Mouse (Mus musculus): Measurements from ENCODE around the gene Rgs3. TPM values are rescaled to one million over a fixed set of nuclear protein-coding genes. Genes with fewer than 3 reads are reported as not detected.

The Rgs3 gene
- total RNA-seq, 4 experiments from 2014 or later: 30.4 to 34.1 (median 32.8) TPM

DNA sequence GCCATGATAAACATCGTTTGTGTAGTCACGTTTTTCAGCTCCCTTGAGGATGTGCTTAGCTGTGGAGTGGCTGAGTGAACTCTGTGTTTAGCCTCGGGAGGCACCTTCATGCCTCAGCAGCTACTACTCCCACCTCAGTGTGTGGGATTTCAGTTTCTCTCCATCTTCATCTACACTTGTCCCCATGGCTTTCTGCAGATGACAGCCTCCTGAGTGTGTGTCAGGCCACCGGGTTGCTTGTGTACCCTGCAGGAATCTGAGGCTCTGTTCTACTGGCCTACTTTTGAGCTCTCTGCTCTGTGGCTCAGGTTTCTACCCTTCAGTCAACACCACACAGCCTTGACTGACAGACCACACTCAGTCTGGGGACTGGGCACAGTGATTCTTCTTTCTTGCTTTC is 151.9 kb downstream of the Rgs3 start:
- no peak for DNase-seq (ENCODE audit: low spot score in 2 of 2)

DNA sequence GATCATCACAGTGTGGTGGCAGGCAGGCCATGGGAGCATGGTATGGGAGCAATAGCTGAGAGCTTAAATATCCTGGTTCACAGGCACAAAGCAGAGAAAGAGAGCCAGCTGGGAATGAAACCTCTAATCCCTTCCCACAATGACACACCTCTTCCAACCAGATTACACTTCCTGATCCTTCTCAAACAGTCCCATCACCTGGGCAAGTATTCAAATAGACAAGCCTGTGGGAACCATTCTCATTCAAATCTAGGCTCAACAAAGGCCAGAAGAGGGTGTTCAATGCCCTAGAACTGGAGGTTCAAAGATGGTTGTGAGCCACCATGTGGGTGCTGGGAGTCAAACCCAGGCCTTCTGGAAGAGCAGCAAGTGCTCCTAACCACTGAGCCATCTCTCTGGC is 161.2 kb downstream of the Rgs3 start:
- DNase-seq (ENCODE audit: low spot score in 2 of 2): no peak

DNA sequence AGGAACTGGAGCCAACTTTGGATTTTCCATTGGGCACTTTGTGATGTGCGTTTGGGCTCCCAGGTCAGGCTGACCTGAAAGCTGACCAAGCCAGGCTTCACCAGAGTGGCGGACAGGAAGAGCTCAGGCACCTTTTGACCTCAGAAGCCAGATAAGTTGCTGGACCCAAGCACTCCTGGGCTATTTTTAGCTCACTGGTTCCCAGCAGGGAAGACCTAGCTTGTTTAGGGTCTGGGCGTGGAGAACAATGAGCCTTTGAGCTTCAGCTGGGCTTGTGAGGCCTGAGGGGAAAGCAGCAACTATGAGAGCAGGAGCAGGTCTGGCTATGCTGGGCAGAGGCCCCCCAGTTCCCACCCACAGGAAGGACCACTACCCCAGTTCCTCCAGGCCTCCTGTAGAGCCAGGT is 162.4 kb downstream of the Rgs3 start:
- DNase-seq (ENCODE audit: low spot score in 2 of 2): no peak

DNA sequence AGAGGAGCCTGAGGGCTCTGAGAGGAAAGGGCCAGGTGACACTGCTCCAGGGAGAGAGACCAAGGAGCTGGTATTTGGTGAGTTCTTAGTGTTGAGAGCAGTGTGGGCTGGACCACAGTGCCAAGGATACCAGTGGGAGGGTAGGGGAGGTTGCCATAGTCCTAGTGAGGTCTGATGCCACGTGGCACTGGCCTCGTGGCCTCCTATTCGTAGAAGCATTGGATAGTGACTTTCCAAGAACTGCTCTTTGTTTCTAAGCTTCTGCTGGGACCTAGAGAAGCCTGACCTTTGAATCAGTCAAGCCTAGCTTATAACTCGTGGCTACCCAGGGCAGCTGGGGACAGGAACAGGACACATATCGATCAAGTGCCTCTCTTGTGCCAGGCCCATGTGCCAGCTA is 164.1 kb downstream of the Rgs3 start:
- no peak for DNase-seq (ENCODE audit: low spot score in 2 of 2)

DNA sequence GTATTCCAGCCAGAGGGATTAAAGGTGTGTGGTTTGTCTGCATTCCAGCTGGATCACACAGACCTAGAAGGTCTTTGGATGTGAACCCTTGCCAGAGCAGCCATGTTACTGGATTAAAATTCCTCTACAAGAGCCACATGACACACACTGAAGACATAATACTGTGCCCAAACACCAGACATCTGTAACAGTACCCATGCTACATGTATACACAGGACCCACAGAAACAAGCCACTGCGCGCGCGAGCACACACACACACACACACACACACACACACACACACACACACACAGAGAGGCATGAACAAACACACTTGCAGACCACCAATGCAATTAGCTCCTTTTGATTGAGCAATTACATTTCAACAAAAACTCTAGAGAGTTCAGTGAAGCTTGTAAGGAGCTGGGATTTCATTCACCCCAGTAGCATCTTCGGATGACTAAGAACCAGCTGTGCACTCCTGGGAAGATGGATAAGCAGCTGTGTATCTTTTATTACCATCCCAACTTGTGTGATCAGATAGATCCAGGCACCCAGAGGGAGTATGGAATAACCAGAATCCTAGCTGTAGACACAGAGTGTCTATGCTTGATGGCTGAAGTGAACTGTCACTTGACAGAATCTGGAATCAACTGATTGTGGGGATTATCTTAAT is 166.8 kb downstream of the Rgs3 start:
- no peak for DNase-seq (ENCODE audit: low spot score in 2 of 2)

DNA sequence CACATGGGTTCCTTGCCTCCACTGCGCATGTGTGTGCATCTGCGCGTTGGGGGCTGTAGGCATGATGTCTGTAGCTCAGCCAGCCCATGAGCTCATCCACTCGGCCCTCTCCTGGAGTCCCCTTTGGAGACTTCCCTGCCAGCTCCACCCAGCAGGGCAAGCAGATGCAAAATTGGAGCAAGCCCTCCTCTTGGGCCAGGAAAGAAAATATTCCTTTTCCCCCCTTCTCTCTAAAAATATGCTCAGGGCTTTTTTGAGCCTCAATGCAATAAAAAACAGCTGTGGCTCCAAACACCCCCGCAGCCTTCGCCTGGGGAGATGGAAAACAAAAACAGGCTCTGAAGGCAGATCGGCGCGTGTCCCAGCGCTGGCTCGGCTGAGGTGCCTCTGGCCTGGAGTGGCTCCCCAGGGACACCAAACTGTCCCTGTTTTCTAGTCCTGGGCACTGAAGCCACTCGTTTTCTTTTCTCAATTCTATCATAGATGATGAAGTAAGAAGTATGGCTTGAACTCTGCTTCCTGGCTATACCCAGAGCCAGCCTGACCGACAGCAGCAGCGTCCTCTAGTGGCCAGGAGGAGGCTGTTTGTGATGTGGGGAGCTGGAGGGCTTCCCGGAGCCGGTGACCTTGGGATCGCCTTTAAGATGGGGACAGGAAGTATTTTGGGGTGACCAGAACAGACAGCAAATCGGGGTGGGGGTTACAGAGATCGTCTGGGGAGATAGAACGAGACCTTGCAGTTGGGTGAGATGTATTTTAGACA is 168.1 kb downstream of the Rgs3 start:
- DNase-seq (ENCODE audit: low spot score in 2 of 2): peak in 1 of 2 experiments; percentile 58

DNA sequence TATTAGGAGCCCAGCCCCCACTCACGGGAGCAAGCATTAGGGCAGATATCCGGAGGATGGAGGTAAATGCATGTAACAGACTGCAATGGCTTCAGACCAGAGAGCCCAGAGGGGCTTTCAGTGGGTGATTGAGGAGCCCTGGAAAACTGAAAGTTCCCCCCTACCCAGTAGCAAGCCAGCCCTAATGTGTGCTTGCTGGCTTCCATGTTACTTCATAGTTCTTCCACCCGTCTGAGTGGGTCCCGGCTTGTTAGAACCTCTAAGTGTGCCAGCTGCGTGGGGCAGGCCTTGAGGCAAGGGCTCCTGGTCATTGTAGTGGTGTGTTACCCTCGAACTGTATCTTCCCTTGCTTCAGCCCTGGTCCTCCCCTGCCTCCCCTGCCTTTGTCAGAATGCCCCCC is 168.8 kb downstream of the Rgs3 start:
- DNase-seq (ENCODE audit: low spot score in 2 of 2): no peak

DNA sequence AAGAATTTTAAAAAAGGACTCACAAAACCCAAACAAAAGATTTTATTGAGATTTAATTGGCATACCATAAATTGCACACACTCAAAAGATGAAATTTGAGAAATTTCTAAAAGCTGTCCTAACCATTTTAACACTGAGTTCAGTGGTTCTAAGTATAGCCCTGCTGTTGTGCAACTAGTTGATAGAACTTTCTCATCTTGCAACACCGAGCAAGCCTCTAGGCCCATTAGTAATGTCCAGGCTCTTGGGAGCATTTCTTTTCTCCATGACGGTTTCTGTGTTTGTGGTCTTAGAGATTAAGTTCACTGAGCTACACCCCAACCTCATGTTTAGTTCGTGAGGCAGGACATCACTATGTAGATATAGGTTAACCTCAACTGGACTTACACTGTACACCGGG is 169.5 kb downstream of the Rgs3 start:
- no peak for DNase-seq (ENCODE audit: low spot score in 2 of 2)

DNA sequence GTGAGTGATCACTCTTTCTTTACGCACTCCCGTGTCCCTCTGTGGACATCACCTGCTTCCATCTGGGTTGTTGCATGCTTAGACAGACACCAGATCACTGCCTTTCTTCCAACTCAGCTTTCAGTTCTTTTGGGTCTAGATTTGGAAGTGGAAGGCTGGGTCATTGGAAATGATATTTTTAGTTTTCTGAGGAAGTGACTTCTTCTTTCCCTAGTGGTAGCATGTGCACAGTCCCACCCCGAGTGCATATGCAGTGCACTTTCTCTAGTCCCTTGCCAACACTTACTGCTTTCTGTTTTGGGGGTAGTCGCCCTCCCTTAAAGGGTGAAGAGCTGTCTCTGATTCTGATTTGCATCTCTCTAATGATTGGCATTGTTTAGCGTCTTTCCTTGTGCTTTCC is 170.3 kb downstream of the Rgs3 start:
- DNase-seq (ENCODE audit: low spot score in 2 of 2): no peak

DNA sequence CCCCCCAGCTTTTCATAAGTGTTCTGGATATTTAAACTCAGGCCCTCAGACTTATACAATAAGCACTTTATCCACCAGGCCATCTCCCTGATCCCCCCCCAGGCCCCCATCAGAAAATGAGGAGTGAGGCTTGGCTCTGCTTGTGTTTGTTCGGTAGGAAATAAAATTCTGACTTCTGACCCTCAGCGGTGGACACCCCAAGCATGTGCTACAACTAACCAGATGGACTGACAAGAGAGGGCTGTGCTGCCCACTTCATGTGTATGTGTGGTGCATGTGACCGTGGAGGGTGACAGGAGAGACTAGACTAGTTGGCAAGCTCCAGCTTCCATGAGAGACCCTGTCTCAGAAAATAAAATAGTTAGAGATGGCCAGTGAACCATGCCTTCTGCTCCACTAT is 171.2 kb downstream of the Rgs3 start:
- no peak for DNase-seq (ENCODE audit: low spot score in 2 of 2)

DNA sequence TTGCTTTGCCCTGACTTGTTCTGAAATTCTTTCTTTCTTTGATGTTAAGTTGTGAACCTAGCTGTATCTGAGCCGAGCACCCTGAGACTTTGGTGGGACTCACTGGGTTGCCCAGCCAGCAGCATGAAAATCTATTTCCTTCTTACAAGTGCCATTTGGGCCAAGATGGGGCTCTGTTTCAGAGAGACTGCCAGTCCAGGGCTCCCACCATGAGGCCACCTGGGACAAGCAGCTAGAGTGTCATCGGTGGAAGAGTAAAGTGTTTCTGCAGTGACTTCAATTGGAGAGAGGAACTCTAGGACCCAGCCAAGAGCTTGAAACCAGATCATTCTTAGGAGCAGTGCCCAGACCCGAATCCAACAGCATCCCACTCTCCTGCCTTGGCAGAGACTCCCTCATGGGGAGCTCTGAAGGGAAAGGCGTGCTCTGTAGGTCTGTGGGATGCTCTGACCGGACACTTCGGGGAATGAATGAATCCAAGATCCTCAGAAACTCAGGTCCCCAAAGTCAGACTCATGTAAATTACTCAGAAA is 171.9 kb downstream of the Rgs3 start:
- no peak for DNase-seq (ENCODE audit: low spot score in 2 of 2)

DNA sequence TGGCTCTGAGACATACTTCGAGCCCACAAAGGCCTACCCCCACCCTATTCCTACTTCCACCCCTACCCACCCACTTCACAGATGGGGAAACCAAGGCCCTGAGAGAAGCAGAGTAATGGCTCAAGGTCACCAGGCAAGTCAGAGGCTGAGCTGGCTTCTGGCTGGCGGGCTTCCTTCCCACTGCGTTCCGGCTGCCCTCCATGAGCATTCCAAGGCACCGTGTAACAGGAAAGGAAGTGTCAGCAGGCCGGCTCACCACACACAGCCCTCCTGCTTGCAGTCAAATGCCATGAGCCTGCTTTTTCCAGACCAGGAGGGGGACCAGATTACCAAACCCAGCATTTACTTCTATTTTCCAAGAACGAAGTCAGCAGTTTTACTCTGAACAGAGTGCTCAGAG is 172.4 kb downstream of the Rgs3 start:
- no peak for DNase-seq (ENCODE audit: low spot score in 2 of 2)

DNA sequence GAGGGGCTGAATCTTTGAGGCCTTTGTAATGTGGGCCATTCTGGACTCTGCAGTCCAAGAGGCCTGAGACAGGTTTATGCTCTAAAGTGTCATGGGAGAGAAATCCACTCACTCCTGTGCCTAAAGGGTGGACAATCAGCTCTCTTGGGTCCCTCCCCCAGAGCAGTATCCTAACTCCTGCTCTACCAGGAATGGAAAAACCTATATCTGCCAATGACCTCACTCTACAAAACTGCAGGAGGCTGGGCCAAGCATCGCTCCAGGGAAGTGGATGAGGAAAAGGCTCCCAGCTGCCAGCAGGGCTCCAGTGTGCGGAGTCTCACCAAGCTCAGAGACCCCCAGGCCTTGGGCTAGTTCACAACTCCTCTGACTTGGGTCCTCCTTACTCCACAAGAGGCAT is 173.2 kb downstream of the Rgs3 start:
- no peak for DNase-seq (ENCODE audit: low spot score in 2 of 2)

DNA sequence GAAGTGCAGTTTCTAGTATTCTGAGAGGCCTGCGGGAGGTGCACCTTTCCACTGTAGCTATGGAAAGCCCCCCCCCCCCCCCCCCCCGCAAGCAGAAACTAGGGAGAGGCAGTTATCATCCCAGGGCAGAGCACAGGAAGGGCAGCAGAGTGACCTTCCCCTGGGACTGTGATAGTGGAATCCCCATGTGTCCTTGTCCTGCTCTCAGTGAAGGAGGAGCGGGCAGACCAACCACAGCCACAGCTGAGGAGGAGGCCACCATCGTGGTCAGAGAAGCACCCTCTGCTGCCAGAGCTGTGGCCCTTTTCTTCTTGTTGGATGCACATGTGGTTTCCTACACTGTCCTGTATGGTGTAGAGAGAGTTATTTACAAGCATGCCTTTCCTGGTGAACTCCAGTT is 174.3 kb downstream of the Rgs3 start:
- DNase-seq (ENCODE audit: low spot score in 2 of 2): no peak

DNA sequence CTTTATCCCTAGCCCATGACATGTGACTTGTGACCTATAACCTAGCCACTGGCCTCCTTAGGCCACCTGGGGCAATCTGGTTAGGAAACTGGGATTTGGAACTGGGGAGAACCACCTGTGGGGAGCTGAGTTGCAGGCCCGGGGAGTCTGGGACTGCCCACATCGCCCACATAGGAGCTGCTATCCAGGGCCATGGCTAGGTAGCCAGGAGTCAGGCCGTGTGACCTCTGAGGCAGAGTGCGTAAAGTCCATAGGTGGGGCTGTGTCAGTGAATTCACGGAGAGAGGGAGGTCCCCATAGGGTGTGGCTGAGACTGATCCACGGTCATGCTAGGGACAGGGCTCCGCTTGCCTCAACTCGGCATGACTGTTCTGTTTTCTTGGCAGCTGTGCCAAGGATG is 175.6 kb downstream of the Rgs3 start:
- no peak for DNase-seq (ENCODE audit: low spot score in 2 of 2)

DNA sequence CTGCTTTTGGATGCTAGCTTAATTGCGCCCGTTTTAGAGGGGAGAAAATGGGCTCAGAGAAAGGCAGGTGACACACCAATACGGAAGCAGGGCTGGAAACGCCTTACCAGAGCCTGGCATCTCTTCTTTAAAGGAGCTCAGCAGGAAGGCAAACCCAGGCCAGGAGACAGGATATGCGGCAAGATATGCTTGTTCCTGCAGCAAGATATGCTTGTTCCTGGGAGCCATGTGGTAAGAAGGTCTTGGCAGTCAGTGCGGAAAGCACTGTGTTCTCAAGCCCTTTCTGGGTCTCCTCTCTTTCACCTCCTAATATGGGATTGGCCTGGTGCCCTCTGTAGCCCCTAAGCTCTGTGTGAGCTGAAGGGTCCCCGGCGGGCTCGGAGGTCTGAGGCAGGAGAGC is 176.2 kb downstream of the Rgs3 start:
- DNase-seq (ENCODE audit: low spot score in 2 of 2): no peak

DNA sequence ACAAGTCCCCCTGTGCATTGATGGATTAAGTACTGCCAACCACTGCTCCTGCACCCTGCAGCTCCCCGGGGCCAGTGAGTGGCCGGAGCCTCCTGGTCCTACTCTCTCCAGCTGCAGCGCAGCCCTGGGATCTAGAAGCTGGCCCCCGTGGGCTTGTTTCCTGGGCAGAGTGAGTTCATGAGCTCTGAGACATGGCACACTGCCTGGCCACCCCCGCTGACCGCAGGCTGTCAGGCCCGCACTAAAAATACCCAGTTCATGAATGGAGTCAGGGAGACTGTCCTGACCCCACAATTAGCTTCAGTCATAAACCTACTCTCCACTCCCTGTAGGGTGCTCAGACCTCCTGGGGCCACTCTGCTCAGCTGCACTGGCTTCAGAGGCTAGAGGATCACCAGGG is 176.8 kb downstream of the Rgs3 start:
- DNase-seq (ENCODE audit: low spot score in 2 of 2): no peak

DNA sequence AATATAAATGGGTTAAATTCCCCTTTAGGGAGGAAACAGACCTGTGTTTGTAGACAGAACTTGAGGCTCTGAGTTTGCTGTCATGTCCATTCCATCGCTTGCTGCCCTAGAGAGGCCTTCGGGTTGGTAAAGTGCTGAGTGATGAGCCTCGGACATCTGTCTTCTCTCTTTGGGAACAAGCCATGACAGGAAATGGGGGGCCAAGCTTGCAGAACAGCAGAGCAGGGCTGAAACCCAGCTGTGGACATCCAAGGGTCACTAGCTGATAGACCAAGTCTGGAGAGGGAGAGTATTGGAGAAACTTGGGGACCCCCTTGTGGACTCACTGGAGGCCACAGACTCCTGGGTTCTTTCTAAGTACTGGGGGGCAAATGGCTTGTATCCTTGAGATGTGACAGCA is 177.3 kb downstream of the Rgs3 start:
- no peak for DNase-seq (ENCODE audit: low spot score in 2 of 2)

DNA sequence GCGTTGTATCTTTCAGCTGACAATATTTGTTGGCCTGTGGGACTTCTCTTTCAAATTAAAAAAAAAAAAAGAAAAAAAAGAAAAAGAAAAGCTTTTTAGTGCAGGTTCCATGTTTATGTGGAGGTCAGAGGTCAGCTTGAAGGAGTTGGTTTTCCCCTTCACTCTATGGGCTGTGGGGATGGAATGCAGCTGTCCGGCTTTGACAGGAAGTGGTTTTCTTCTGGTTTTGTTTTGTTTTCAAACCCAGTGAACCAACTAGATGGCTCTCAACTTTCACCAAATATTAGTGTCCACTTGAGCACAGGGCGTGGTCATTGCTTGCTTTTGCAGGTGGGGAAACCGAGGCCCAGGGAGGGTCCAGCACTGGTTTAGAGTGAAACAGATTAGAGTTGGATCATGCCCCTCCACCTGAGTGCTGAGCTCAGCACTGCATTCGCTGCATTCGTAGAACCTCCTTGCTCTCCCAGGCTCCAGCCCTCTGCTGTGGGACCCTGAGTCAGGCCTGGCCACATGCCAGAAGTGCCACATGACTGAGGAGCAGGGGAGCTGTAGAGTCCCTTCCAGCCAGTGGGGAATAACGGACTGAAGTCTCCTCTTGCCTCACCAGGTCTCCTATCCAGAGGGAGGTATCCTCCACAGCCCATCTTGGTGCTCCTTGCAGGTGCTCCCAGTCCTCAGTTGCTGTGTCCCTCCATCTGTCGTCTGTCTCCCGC is 178.5 kb downstream of the Rgs3 start:
- no peak for DNase-seq (ENCODE audit: low spot score in 2 of 2)

DNA sequence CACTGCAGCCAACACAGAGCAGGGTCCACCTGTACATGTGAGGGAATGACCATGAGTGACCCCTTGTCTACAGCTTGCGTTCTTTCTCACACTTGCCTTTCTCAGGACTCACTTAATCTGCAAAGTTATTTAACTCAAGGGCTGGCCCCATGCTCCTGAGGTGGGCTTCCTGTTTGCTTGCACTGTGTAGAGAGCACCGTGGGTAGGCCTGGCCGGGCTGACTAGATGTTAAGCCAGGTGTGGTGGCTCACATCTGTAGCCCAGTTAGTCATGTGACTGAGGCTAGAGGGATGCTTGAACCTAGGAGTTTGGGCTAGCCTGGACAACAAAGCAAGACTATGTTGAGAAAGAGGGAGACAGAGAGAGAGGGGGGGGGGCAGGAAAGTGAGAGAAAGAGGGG is 179.3 kb downstream of the Rgs3 start:
- DNase-seq (ENCODE audit: low spot score in 2 of 2): no peak

DNA sequence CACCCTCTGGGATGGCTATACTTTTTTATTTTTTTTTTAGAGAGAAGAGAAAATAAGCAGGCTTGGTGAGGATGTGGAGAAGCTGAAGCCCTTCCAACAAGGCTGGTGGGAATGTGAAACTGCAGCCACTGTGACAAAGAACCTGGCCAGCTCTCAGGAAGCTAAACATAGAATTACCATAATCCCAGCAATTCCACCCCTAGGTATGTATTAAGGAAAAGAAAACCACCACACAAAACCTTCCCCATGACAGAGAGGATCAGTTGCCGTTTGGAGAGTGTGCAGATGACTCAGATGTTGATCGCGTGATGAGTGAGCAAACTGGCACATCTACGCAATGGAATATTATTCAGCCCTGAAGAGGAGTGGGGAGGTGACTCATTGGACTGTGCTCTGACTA is 179.9 kb downstream of the Rgs3 start:
- DNase-seq (ENCODE audit: low spot score in 2 of 2): no peak

DNA sequence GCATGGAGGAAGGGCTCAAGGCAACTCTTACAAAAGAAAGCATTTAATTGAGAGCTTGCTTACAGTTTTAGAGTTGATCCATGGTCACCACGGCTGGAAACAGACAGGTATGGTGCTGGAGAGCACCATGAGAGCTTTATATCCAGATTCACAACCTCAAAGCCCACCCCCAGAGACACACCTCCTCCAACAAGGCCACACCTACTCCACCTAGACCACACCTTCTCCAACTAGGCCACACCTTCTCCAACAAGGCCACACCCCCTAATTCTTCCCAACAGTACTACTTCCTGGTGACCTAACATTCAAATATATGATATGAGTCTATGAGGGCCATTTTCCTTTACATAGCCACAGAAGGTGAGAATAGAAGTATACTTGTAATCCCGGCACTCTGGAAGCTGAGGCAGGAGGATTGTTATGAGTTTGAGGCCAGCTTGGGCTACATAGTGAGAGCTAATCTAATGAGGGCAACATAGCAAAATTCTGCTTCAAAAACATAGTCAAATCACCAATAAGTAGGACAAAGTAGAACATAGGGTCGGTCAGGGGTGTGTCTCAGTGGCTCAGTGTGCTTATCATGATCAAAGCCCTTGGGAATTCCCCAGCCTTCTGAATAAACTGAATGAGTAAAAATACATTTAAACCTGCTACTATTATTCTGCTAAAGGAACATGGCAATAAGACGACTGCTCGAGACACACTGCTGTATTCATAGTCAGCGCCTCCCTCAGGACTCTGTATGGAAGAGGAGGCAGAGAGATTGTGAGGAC is 180.8 kb downstream of the Rgs3 start:
- no peak for DNase-seq (ENCODE audit: low spot score in 2 of 2)

All from left cerebral cortex, adult 8-10 months (tissue).